Mouse (Mus musculus) kidney, embryonic 16.5 days (tissue): ENCODE results near the gene Tmem200a. TPM values are rescaled to one million over a fixed set of nuclear protein-coding genes. Genes with fewer than 3 reads are reported as not detected.

ENCODE experiments used
- ATAC-seq: fragments of 200-750 bp; cut with Nextera tagmentation; 2 replicates; pipeline ENCODE4 v1.8.0; 2017; ENCODE audit warnings: moderate TSS enrichment; ENCODE audit not compliant: low FRiP score, low TSS enrichment
- H3K27ac ChIP-seq: fragments of 300-500 bp; sonication (generic); 2 replicates; pipeline ENCODE4 v1.5.1; 2014; ENCODE audit warnings: low read length
- H3K27me3 ChIP-seq: fragments of 300-500 bp; sonication (generic); 2 replicates; pipeline ENCODE4 v1.6.1; 2014; ENCODE audit warnings: low read length, control low read depth, mixed read lengths; ENCODE audit not compliant: insufficient read depth
- H3K36me3 ChIP-seq: fragments of 300-500 bp; sonication (generic); 2 replicates; pipeline ENCODE4 v1.6.1; 2014; ENCODE audit warnings: low read length, control low read depth, mixed read lengths; ENCODE audit not compliant: insufficient read depth
- H3K4me1 ChIP-seq: fragments of 300-500 bp; sonication (generic); 2 replicates; pipeline ENCODE4 v1.6.1; 2014; ENCODE audit warnings: low read length, control low read depth, mixed read lengths; ENCODE audit not compliant: insufficient read depth
- H3K4me2 ChIP-seq: fragments of 300-500 bp; sonication (generic); replicated peaks from 2 replicates; pipeline ENCODE4 v1.6.1; 2014; ENCODE audit warnings: low read depth, low read length
- H3K4me3 ChIP-seq: fragments of 300-500 bp; sonication (generic); 2 replicates; pipeline ENCODE4 v1.5.1; 2014; ENCODE audit warnings: mild to moderate bottlenecking, low read length
- H3K9ac ChIP-seq: fragments of 300-500 bp; sonication (generic); replicated peaks from 2 replicates; pipeline ENCODE4 v1.6.1; 2014; ENCODE audit warnings: low read length
- H3K9me3 ChIP-seq: fragments of 300-500 bp; sonication (generic); 2 replicates; pipeline ENCODE4 v1.6.1; 2016; ENCODE audit warnings: low read length, control low read depth
- WGBS: fragments of 180-500 bp; shearing (Covaris S2); extraction: QIAGEN DNeasy Blood & Tissue Kit; methylation state at CpG from one replicate; pipeline ENCODE4 v1.1.7; 2014; 5-methylcytosine and 5-hydroxymethylcytosine counted together
- polyA plus RNA-seq: library from polyadenylated mRNA; unstranded; fragments of >200 nt; fragmentation: Nextera tagmentation; extraction: Ambion mirVana; gene quantifications from 2 replicates; pipeline ENCODE4 v1.2.1, GENCODE M21; 2015

The Tmem200a gene
- polyA plus RNA-seq, result 2.7 and 3.1 TPM in 2 replicates

GRCm38 (mm10) chr10:26078521-26079142 is at the start of gene Tmem200a:
TSS of gene Tmem200a (minus strand) at chr10:26079052.
- WGBS, result under 1% methylated on average over 46 of the region's 46 CpGs
- H3K36me3 ChIP-seq, result no peaks in the 10 kb centered on the region

GRCm38 (mm10) chr10:26119822-26120183 is 41.0 kb upstream of the Tmem200a start:
- WGBS, result 68% methylated on average over 1 of the region's 1 CpGs
- Histone ChIP-seq H3K4me1 (no peaks in the 10 kb centered on the region), H3K36me3 (no peaks in the 10 kb centered on the region), H3K9me3 (no peaks in the 10 kb centered on the region), H3K9ac (no peak overlapping the region), H3K4me2 (no peak overlapping the region), H3K27ac (no peak overlapping the region), H3K4me3 (no peak overlapping the region), H3K27me3 (no peaks in the 10 kb centered on the region)
- no peak for ATAC-seq

More at GRCm38 (mm10) chr10:26078521-26079142, at the start of gene Tmem200a:
- Histone ChIP-seq H3K27ac (no peak within 1 kb of the TSS), H3K4me2 (peak within 1 kb of the TSS; percentile 96), H3K27me3 (peaks cover 17% of the 10 kb centered on the region; the same call in 1 of the 2 replicates), H3K4me1 (peaks cover 4% of the 10 kb centered on the region), H3K9me3 (no peaks in the 10 kb centered on the region), H3K4me3 (peak within 1 kb of the TSS; percentile 66), H3K9ac (peak within 1 kb of the TSS; percentile 46)
- ATAC-seq, result peak; percentile 87

- Histone ChIP-seq H3K4me3 (no peak overlapping the region), H3K27ac (no peak overlapping the region), H3K36me3 (no peaks in the 10 kb centered on the region), H3K4me2 (no peak overlapping the region), H3K27me3 (no peaks in the 10 kb centered on the region), H3K4me1 (no peaks in the 10 kb centered on the region), H3K9me3 (no peaks in the 10 kb centered on the region), H3K9ac (no peak overlapping the region)
- 90% methylated on average over 6 of the region's 6 CpGs for WGBS
- no peak for ATAC-seq
Measured at GRCm38 (mm10) chr10:26119067-26119821, 40.4 kb upstream of the Tmem200a start.

GRCm38 (mm10) chr10:26114409-26114808 is 35.6 kb upstream of the Tmem200a start:
- Histone ChIP-seq H3K36me3 (no peaks in the 10 kb centered on the region), H3K4me1 (no peaks in the 10 kb centered on the region), H3K27me3 (no peaks in the 10 kb centered on the region), H3K9ac (no peak overlapping the region), H3K27ac (no peak overlapping the region), H3K9me3 (no peaks in the 10 kb centered on the region), H3K4me2 (no peak overlapping the region), H3K4me3 (no peak overlapping the region)
- ATAC-seq, result no peak
- 84% methylated on average over 4 of the region's 4 CpGs for WGBS

GRCm38 (mm10) chr10:26103330-26103982 is 24.6 kb upstream of the Tmem200a start:
- H3K4me2 ChIP-seq, result no peak overlapping the region
- ATAC-seq, result no peak
- H3K4me3 ChIP-seq, result no peak overlapping the region
- no peak overlapping the region for H3K27ac ChIP-seq
- 75% methylated on average over 3 of the region's 3 CpGs for WGBS
- no peaks in the 10 kb centered on the region for H3K9me3 ChIP-seq
- H3K36me3 ChIP-seq, result no peaks in the 10 kb centered on the region
- no peak overlapping the region for H3K9ac ChIP-seq
- H3K27me3 ChIP-seq, result no peaks in the 10 kb centered on the region
- no peaks in the 10 kb centered on the region for H3K4me1 ChIP-seq

- 69% methylated on average over 4 of the region's 4 CpGs for WGBS
- no peaks in the 10 kb centered on the region for H3K36me3 ChIP-seq
- no peaks in the 10 kb centered on the region for H3K9me3 ChIP-seq
- H3K27me3 ChIP-seq, result peaks cover 13% of the 10 kb centered on the region; the same call in 1 of the 2 replicates
- H3K4me1 ChIP-seq, result peaks cover 4% of the 10 kb centered on the region
- ATAC-seq, result no peak
- H3K9ac ChIP-seq, result no peak overlapping the region
- H3K27ac ChIP-seq, result no peak overlapping the region
- no peak overlapping the region for H3K4me2 ChIP-seq
- no peak overlapping the region for H3K4me3 ChIP-seq
Measured at GRCm38 (mm10) chr10:26082081-26082480, 3.2 kb upstream of the Tmem200a start.

- Histone ChIP-seq H3K9me3 (no peaks in the 10 kb centered on the region), H3K4me2 (no peak overlapping the region), H3K27me3 (peaks cover 17% of the 10 kb centered on the region; the same call in 1 of the 2 replicates), H3K4me3 (no peak overlapping the region), H3K36me3 (no peaks in the 10 kb centered on the region), H3K9ac (no peak overlapping the region), H3K27ac (no peak overlapping the region), H3K4me1 (peaks cover 4% of the 10 kb centered on the region)
- WGBS, result 70% methylated on average over 3 of the region's 3 CpGs
- ATAC-seq, result no peak
Measured at GRCm38 (mm10) chr10:26079678-26080077, 826 bp upstream of the Tmem200a start.

GRCm38 (mm10) chr10:26077671-26078481 is 976 bp downstream of the Tmem200a start, which contains the start of gene Gm9767:
TSS of gene Gm9767 (plus strand) at chr10:26078255.
- WGBS, result 2% methylated on average over 50 of the region's 52 CpGs
- Histone ChIP-seq H3K4me3 (peak within 1 kb of the TSS; percentile 66), H3K27ac (no peak within 1 kb of the TSS), H3K9me3 (no peaks in the 10 kb centered on the region), H3K4me2 (peak within 1 kb of the TSS; percentile 96), H3K4me1 (peaks cover 4% of the 10 kb centered on the region), H3K27me3 (peaks cover 17% of the 10 kb centered on the region; the same call in 1 of the 2 replicates), H3K9ac (peak within 1 kb of the TSS; percentile 46), H3K36me3 (no peaks in the 10 kb centered on the region)
- ATAC-seq, result peak; percentile 73

- H3K36me3 ChIP-seq, result no peaks in the 10 kb centered on the region
- no peak overlapping the region for H3K4me3 ChIP-seq
- H3K4me1 ChIP-seq, result peaks cover 4% of the 10 kb centered on the region
- no peak overlapping the region for H3K4me2 ChIP-seq
- no peaks in the 10 kb centered on the region for H3K9me3 ChIP-seq
- peaks cover 17% of the 10 kb centered on the region; the same call in 1 of the 2 replicates for H3K27me3 ChIP-seq
- 86% methylated on average over 9 of the region's 9 CpGs for WGBS
- H3K27ac ChIP-seq, result no peak overlapping the region
- H3K9ac ChIP-seq, result no peak overlapping the region
- no peak for ATAC-seq
Measured at GRCm38 (mm10) chr10:26076949-26077348, 1.9 kb downstream of the Tmem200a start.
